Mouse (Mus musculus) kidney, adult 8-10 months (tissue): ENCODE measurements around the gene Lst1.
A peak's percentile ranks its signal among the peaks of the same experiment; 100 is the strongest.

Experiments
- DNase-seq, 2 experiments: peaks; one replicate each; pipeline ENCODE4 v3.0.0; 2022

The Lst1 gene

GRCm38 (mm10) chr17:35205380-35205769 lies 17.1 kb upstream of the Lst1 start:
- DNase-seq = no peak

- no peak for DNase-seq
Measured at GRCm38 (mm10) chr17:35204494-35205379, 16.5 kb upstream of the Lst1 start, which contains the start of gene Lta. Lta (minus strand) TSS chr17:35205351.

DNA sequence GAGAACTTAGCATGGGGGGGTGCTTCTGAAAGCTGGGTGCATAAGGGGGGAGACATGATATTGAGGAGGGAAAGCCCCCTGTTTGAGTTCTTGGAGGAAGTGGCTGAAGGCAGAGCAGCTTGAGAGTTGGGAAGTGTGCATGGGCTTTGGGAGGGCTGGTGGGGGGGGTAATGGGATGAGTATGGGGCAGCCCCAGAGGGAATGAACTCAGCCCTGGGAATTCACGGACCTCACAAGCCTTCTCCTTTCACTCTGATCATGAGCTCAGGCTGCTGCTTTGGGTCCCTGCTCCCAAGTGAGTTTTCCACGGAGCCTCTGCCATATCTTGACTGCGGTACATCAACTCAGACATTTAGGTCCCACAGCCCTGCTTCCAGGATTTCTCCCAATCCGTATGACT lies 14.2 kb upstream of the Lst1 start:
- no peak for DNase-seq

GRCm38 (mm10) chr17:35201787-35202186 lies 13.5 kb upstream of the Lst1 start, which contains the start of gene Tnf:
Tnf (minus strand) TSS chr17:35202007.
- DNase-seq = peak in 1 of 2 experiments; percentile 44

- DNase-seq = no peak
Measured at GRCm38 (mm10) chr17:35201128-35201527, 12.9 kb upstream of the Lst1 start.

- DNase-seq = no peak
Measured at GRCm38 (mm10) chr17:35200398-35200797, 12.2 kb upstream of the Lst1 start.

DNA sequence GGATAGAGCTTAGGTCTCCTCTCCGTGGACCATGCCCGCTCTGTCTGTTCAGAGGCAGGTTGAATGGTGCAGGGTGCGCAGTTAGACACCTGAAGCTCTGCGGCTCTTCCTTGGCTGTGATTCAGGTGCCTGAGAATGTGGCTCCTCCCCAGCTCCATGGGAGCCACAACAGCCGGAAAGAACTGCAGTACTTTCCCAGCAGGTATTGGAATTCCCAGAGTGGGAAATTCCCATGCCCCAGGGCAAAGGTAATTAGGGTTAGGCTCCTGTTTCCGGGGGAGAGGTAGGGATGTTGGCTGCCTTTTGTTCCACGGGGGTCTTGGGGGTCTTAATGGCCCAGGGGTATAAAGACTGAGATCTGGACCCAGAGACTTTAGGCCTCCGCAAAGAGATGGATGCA lies 10.7 kb upstream of the Lst1 start:
- DNase-seq = no peak

DNA sequence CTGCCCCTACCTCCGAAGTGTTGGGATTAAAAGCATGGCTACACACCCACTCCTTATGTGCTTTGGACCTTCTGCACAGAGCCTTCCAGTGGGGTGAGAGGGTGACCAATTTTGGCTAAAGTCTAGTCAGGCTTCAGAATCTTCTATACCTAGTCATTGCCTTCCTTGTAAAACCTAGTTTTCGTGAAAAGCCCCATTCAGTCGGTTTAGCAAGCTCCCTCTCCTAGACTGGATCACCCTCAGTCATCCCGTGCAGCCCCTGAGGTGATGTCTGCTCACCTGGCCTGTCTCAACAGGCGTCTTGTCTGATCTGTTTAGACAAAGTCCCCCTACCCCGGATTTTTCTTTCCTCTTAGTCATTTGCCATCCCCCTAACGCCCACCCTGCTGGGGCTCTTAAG lies 9.8 kb upstream of the Lst1 start:
- no peak for DNase-seq

DNA sequence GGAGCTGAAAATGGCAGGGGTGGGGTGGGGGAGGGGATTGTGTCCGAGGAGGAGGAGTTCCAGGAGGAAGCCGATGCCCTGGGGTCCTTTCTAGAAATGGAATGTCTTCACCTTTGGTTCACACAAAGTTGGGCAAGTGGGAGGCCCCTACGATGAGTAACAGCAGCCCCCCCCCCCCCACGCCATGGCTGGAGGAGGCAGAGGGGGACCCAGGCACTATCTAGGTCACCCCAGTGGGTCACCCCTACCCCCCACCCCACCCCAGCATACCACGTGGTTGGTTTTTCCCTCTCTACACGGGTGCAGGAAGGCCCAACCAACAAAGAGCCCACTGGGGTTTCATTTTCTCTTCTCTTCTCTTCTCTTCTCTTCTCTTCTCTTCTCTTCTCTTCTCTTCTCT lies 8.9 kb upstream of the Lst1 start:
- no peak for DNase-seq

GRCm38 (mm10) chr17:35196321-35196641 lies 8.0 kb upstream of the Lst1 start:
- no peak for DNase-seq

GRCm38 (mm10) chr17:35195631-35196320 lies 7.5 kb upstream of the Lst1 start:
- peak; percentile 48 to 74 for DNase-seq

DNA sequence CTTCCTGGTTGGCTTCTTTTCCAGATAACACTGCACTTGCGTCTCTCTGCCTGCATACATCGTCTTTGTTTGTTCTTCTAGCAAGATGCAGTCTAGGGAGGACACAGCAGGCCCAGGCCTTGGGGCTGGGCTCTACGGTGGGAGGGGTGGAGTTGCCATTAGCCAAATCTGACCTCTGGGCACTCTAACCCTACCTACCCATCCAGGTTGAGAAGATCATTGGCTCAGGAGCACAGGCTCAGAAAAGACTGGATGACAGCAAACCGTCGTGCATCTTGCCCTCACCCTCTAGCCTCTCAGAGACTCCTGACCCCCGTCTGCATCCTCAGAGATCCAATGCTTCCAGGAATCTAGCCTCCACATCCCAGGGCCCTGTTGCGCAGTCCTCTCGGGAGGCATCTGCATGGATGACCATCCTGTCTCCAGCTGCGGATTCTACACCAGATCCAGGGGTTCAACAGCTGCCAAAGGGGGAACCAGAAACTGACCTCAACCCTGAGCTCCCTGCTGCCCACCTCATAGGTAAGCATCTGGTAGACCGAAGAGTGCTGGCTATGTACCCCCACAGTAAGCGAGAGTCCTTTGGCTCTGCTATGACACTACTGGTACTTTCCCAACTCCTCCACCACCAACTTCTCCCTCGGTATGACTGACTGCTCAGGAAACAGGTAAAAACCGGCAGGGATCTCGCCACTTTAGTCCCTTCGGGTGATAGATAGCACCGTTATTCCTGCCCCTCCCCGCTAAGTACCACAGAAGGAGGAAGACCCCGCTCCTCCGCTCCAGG lies 6.8 kb upstream of the Lst1 start:
- no peak for DNase-seq

DNA sequence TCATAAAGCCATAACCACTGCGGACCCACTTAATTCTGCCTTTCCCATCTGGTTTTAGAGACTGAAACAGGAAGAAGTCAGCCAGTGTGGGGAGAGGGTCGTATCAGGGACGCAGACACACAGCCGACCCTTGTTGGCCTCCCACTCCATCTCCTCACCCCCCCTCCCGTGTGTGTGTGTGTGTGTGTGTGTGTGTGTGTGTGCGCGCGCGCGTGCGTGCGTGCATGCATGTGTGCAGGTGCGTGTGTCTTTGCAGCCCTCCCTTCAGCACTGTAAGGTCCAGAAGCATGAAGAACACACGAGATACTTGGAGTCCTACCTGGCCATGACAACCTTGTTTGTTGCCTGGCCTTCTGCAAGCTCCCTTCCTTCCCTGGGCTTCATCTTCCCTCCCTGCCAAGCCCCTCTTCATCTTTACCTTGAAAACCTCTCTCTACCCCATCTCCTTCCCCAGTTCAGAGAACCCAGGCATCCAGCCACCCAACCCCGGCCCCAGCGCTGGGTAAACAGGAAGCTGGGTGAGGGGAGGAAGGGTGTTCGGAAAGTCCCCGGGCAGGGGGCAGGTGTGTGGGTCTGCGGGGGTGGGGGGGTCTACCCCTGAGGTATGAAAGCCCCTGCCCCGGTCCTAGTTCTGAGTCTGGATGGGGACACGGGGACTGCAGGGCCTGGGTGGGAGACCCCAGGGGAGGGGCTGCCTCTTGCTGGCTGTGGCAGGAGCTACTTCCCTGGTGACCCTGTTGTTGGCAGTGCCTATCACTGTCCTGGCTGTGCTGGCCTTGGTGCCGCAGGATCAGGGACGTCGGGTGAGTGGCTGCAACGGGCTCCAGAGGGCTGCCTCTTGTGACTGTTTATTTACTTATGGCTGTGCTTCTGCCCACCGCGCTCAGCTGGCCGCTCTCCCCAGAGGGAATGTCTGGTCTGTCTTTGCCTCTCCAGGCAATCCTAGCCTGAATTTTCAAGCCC lies 5.9 kb upstream of the Lst1 start, which contains the start of gene Ltb:
TSS of gene Ltb (plus strand) at position 559 of the 963 bp plus-strand sequence.
- no peak for DNase-seq

DNA sequence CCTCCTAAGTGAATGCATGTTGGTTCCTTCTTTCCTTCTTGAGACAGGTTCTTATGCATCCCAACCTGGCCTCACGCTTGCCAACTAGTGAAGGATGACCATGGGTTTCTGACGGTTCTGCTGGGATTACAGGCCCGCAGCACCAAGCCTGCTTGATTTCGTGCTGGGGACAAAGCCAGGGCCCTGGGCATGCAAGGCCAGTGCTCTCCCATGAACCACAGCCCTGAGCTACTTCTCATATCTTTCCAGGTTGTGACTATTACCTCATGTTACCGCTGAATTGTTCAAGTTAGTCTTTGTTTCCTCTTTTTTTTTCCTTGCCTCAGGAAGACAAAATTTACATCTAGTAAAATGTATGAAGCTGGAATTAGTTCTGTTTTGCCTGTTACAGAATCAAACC lies 4.7 kb upstream of the Lst1 start:
- DNase-seq = no peak

GRCm38 (mm10) chr17:35191723-35192122 lies 3.5 kb upstream of the Lst1 start:
- no peak for DNase-seq

- no peak for DNase-seq
Measured at GRCm38 (mm10) chr17:35190096-35190495, 1.9 kb upstream of the Lst1 start.

GRCm38 (mm10) chr17:35189186-35189585 lies 947 bp upstream of the Lst1 start:
- no peak for DNase-seq

DNA sequence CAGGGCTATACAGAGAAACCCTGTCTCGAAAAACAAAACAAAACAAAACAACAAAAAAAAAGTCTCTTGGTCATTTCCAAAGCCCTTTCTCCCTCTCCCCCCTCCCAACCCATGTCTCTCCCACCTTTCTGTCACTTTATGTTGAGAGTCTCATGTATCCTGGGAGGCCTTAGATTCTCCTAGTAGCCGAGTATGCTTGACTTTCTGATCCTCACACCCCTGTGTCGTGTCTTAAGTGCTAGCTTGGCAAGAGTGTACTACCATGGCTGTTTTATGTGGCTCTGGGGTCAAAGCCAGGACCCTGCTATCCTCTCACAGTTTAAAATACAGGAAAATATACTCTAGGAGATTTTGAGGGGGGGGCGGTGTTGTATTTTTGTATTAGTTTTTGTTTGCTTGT lies 894 bp downstream of the Lst1 start:
- DNase-seq = no peak

GRCm38 (mm10) chr17:35186681-35187080 lies 1.6 kb downstream of the Lst1 start:
- DNase-seq = no peak

DNA sequence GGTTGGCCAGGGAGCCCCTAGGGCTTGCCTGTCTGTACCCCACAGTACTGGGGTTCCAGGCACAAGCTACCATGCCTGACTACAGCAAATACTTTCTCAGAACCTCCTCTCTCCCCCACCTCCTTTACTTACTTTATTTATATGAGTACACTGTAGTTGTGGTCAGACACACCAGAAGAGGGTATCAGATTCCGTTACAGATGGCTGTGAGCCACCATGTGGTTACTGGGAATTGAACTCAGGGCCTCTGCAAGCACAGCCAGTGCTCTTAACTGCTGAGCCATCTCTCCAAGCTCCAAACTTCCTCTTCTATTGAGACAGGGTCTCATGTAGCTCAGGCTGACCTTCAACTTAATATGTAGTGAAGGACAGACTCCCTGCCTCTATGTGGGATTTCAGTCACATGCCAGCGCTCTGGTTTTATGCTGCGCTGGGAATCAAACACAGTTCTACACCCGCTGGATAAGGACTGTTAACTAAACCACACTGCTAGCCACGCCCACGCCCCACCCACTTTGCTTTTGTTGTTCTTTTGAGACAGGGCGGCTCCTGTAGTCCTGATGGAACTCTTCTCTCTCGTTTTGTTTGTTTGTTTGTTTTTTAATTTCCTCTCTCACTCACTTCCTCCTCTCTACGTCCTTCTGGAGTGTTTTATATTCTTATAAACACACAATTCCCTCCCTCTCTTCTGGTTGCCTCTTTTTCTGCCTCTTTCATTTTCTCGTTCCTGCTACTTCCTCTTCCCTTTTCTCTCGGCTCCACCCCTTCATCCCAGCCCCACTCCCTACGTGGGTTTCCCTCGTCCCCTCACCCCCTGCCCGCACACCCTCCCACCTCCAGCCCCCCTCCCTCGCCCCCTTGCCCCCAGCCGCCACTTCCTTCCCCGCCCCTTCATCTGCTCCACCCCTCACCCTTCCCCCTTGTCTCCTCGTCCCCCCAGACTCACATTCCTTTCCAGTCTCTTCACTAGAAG lies 2.3 kb downstream of the Lst1 start:
- DNase-seq = peak; percentile 44 to 68

DNA sequence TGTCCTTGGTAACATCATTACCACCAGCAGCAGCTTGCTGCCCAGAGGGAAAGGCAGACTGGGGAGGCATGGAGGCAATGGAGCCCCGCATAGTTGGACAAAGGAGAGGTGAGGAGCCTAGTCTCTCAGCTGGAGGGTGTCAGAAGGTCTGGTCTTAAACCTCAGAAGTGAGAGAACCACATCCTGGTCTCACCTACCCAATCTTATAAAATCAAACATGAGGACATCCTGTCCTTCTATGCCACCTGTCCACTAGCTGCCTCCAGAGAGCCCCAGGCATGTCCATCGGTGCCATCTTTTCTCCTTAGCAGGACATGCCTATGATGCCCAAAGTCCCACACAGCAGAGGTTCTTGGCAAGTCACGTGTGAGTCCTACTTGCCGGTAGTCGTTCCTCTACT lies 8.1 kb downstream of the Lst1 start:
- DNase-seq = no peak
